Mouse (Mus musculus): Measurements from ENCODE around the gene Slc25a42. TPM values are rescaled to one million over a fixed set of nuclear protein-coding genes. Genes with fewer than 3 reads are reported as not detected.

Slc25a42 gene
- 5.8 and 9.5 TPM in 2 replicates for polyA plus RNA-seq (2016; fragmentation: Nextera tagmentation; extraction: Ambion mirVana)

DNA sequence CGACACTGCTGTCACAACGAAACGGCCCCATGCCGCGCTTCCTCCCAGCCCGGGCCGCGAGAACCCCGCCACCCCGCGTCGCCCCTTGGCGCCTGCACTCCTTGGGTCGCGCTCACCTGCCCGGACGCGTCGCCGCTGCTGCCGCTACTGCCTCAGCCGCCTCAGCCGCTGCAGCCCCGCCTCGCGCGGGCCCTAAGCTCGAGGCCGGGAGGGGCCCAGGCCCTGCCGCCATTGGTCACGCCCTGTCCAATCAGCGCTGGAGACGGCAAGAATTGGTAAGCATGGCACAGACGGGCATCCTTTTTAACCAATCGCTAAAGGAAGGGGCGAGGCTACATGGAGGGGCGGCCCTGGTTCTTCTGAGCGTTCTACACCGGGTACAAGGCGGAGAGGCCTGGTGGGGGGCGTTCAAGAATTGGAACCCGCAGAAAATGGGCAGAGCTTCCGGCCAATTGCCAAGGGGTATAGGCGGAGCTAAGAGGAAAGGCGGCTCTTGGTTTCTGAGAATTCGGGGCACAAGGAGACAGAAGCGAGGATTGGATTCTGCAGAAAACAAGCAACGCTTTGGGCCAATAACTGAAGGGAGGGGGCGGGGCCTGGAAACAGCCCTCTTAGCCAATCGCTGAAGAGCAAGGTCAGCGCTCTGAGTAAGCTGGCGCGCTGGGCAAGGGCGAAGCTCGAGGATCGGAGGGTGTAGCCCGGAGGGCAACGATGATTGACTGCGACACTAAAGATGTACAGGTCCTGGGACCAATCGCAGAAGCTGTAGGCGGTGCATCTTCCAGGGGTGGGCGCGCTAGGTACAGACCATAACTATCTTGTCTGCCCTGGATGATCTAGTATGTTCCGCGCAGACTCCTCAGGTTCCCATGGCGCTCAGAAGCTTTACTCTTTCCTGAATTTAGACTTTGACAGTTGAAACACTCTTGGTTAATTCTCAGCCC is at the start of gene Slc25a42:
Gene Slc25a42, minus strand, starts transcription at position 194 of the 944 bp plus-strand sequence.
- peak; percentile 100 for DNase-seq (ENCODE audit: low spot score)
- H3K27me3 ChIP-seq (ENCODE audit: insufficient read depth, poor library complexity, severe bottlenecking), result peaks cover 10% of the 10 kb centered on the region; the same call in 1 of the 2 replicates
- peak within 1 kb of the TSS; percentile 78 for H3K4me3 ChIP-seq
- H3K27ac ChIP-seq, result peak within 1 kb of the TSS; percentile 83
- no peaks in the 10 kb centered on the region for H3K36me3 ChIP-seq
- peaks cover 17% of the 10 kb centered on the region for H3K4me1 ChIP-seq
- H3K9me3 ChIP-seq, result no peaks in the 10 kb centered on the region
- under 1% methylated on average over 66 of the region's 66 CpGs for WGBS

DNA sequence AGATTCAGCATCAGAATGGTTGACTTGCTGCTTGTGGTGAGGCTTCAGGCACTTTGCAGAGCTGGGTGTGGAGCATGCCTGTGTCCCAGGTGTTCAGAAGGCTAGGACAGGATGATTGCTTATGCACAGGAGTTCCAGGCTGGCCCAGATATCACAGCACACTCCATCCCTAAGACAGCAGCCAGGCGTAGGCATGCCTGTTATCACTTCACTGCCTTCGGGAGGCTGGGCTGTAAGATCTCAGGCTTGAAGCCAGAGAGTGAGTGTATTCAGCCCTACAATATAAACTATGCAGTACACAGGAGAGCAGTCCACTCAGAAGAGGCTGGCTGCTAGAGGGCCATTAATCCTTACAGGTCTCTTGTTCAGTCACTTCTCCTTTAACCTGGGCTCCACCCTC is 46.9 kb upstream of the Slc25a42 start:
- no peak for DNase-seq (ENCODE audit: low spot score)
- H3K4me3 ChIP-seq, result no peak overlapping the region
- peaks cover 100% of the 10 kb centered on the region for H3K36me3 ChIP-seq
- H3K27me3 ChIP-seq (ENCODE audit: insufficient read depth, poor library complexity, severe bottlenecking), result no peaks in the 10 kb centered on the region
- no peak overlapping the region for H3K27ac ChIP-seq
- WGBS, result 46% methylated on average over 2 of the region's 2 CpGs
- H3K4me1 ChIP-seq, result 0 out of 2 replicates have a peak, but pooled peaks cover 4% of the 10 kb centered on the region
- no peaks in the 10 kb centered on the region for H3K9me3 ChIP-seq

DNA sequence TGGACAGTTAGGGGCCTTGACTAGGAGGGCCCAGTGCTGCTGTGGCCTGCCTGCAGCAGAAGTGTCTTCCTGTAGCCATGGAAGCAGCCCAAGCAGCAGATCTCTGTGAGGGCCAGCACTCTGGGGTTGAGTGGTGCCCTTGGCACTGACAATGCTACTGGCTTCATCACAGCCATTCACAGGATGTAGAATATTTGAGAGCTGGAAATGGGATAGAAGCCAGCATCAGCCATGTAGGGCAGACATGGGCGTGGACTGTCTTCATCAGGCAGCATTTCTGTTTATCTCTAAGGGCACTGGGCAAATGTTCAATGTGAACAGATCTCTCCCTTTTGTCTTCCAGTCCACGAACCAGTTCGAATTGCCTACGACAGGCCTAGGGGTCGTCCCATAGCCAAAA is 46.5 kb upstream of the Slc25a42 start:
- H3K4me1 ChIP-seq, result 0 out of 2 replicates have a peak, but pooled peaks cover 4% of the 10 kb centered on the region
- no peaks in the 10 kb centered on the region for H3K27me3 ChIP-seq (ENCODE audit: insufficient read depth, poor library complexity, severe bottlenecking)
- no peak overlapping the region for H3K27ac ChIP-seq
- H3K9me3 ChIP-seq, result no peaks in the 10 kb centered on the region
- no peak for DNase-seq (ENCODE audit: low spot score)
- H3K36me3 ChIP-seq, result peaks cover 100% of the 10 kb centered on the region
- 90% methylated on average over 5 of the region's 5 CpGs for WGBS
- H3K4me3 ChIP-seq, result no peak overlapping the region

DNA sequence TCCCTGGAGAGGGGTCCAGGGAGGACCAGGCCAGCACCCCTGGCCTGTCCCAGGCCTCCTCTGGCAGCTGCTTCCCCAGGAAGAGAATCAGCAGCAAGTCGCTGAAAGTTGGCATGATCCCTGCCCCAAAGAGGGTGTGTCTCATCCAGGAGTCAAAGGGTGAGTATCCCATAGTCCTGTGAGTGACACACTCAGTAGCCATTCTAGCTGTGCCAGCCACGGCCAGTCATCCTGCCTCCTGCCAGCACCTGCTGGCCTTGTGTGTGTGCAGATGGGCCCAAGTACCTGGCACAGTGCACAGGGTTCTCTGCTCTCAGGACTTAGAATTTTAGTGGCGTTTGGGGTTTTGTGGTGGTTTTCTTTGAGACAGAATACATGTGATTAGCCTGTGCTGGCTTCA is 45.4 kb upstream of the Slc25a42 start:
- H3K4me1 ChIP-seq, result 0 out of 2 replicates have a peak, but pooled peaks cover 4% of the 10 kb centered on the region
- H3K27ac ChIP-seq, result no peak overlapping the region
- no peaks in the 10 kb centered on the region for H3K9me3 ChIP-seq
- no peaks in the 10 kb centered on the region for H3K27me3 ChIP-seq (ENCODE audit: insufficient read depth, poor library complexity, severe bottlenecking)
- WGBS, result 85% methylated on average over 3 of the region's 3 CpGs
- peaks cover 100% of the 10 kb centered on the region for H3K36me3 ChIP-seq
- no peak overlapping the region for H3K4me3 ChIP-seq
- DNase-seq (ENCODE audit: low spot score), result no peak

DNA sequence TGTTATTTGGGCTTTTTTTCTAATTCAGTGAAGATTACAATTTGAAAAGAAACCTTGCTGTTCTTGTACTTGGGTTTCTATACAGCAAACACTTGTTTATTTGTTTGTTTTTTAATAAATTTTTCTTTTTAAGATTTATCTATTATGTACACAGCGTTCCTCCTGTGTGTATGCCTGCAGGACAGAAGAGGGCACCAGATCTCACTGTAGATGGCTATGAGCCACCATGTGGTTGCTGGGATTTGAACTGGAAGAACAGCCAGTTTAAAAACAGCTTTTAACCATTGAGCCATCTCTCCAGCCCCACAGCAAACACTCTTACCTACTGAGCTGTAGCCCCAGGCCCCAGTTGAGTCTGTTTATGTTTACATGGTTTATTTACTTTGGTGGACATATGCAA is 42.5 kb upstream of the Slc25a42 start:
- Histone ChIP-seq H3K36me3 (peaks cover 100% of the 10 kb centered on the region), H3K27ac (no peak overlapping the region), H3K4me3 (no peak overlapping the region), H3K4me1 (0 out of 2 replicates have a peak, but pooled peaks cover 4% of the 10 kb centered on the region), H3K27me3 (ENCODE audit: insufficient read depth, poor library complexity, severe bottlenecking) (no peaks in the 10 kb centered on the region), H3K9me3 (no peaks in the 10 kb centered on the region)
- 73% methylated on average over 1 of the region's 1 CpGs for WGBS
- DNase-seq (ENCODE audit: low spot score), result no peak

DNA sequence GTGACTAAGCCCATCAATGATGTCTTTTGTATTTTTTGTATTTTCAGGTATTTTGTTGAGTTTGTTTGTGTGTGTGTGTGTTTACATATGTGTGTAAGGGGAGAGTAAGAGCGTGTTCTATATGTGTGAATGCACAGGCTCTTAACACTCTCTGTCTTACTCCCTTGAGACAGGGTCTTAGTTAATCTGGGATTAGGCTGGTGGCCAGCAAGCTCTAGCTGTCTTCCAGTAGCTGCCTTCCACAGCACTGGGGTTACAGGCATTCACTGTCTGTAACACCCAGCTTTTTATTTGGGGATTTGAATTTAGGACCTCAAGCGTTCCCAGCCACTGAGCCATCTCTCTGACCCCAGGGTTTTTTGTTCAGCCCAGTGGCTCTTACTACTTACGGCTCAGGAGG is 35.7 kb upstream of the Slc25a42 start:
- DNase-seq (ENCODE audit: low spot score), result no peak
- Histone ChIP-seq H3K4me3 (no peak overlapping the region), H3K9me3 (no peaks in the 10 kb centered on the region), H3K4me1 (no peaks in the 10 kb centered on the region), H3K27ac (no peak overlapping the region), H3K27me3 (ENCODE audit: insufficient read depth, poor library complexity, severe bottlenecking) (no peaks in the 10 kb centered on the region), H3K36me3 (peaks cover 91% of the 10 kb centered on the region)
- 87% methylated on average over 3 of the region's 3 CpGs for WGBS

DNA sequence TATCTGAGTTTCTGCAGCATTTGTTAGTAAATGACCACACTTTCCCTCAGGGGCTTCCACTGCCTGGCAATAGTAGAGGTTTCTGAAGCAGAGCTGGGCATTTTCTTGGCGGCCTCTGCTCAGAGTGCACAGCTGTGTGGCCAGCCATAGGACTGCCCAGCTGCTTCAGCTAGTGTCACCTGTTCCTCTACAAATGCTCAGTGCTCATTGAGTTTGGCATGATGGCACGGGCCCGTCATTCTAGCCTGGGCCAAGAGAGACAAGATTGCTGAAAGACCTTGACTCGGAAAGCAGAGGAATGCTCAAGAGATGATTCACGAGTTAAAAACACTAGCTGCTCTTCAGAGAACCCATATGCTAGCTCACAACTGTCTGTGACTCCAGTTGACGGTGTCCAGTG is 34.5 kb upstream of the Slc25a42 start:
- peaks cover 91% of the 10 kb centered on the region for H3K36me3 ChIP-seq
- no peaks in the 10 kb centered on the region for H3K9me3 ChIP-seq
- H3K27me3 ChIP-seq (ENCODE audit: insufficient read depth, poor library complexity, severe bottlenecking), result no peaks in the 10 kb centered on the region
- H3K4me1 ChIP-seq, result no peaks in the 10 kb centered on the region
- no peak for DNase-seq (ENCODE audit: low spot score)
- H3K27ac ChIP-seq, result no peak overlapping the region
- H3K4me3 ChIP-seq, result no peak overlapping the region
- WGBS, result 90% methylated on average over 6 of the region's 6 CpGs

DNA sequence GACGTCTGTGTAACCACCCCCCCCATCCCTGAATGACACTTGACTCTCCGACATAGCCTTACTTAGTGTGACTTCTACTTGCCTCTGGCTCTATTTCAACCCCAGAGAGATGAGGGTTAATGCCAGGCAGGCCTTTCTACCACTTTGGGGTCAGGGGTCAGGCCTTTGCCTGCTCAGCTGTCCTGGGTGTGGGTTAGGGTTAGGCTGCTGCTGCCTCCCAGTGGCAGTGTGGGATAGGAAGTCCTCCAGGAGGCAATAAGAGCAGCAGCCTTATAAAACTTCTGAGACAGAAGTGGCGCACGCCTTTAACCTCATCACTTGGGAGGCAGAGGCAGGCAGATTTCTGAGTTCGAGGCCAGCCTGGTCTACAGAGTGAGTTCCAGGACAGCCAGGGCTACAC is 28.5 kb upstream of the Slc25a42 start:
- DNase-seq (ENCODE audit: low spot score), result no peak
- Histone ChIP-seq H3K9me3 (no peaks in the 10 kb centered on the region), H3K27ac (no peak overlapping the region), H3K4me1 (peaks cover 6% of the 10 kb centered on the region), H3K4me3 (no peak overlapping the region), H3K27me3 (ENCODE audit: insufficient read depth, poor library complexity, severe bottlenecking) (no peaks in the 10 kb centered on the region), H3K36me3 (peaks cover 82% of the 10 kb centered on the region)
- 86% methylated on average over 5 of the region's 5 CpGs for WGBS

DNA sequence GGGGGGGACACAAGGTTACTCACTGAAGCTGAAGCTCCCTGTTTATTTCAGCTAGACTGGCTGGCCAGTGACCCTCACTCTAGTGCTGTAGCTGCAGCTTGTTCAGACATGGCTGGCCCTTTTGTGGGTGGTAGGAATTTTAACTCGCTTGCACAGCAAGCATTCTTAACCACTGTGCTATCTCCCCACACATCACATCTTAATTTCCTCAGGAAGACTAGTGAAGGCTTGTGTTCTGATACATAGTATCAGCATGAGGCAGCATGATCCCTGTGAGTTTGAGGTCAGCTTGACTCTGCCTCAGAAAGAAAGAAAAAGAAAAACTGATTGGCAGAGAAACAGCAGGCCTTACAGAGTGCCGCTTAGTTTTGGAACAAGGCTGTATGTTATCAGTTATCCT is 25.7 kb upstream of the Slc25a42 start:
- H3K4me1 ChIP-seq, result peaks cover 18% of the 10 kb centered on the region
- DNase-seq (ENCODE audit: low spot score), result no peak
- no peaks in the 10 kb centered on the region for H3K27me3 ChIP-seq (ENCODE audit: insufficient read depth, poor library complexity, severe bottlenecking)
- H3K36me3 ChIP-seq, result peaks cover 63% of the 10 kb centered on the region
- no peaks in the 10 kb centered on the region for H3K9me3 ChIP-seq
- no peak overlapping the region for H3K27ac ChIP-seq
- no peak overlapping the region for H3K4me3 ChIP-seq
- 74% methylated on average over 2 of the region's 2 CpGs for WGBS

DNA sequence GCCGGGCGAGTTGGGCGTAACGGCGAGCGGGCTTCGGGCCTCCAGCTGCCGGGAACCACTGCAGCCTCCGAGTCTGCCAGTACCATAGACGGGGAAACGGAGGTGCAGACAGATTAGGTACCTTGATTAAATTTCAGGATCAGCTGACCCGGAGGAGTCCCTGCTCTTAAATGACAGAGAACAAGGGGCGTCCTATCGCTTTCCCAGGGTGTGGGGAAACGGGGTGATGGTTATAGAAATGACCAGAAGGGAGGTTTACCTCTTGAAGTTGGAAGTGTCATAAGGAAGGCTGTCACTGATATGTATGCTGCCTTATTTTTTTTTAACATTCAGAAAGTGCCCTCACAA is 22.6 kb upstream of the Slc25a42 start:
- Histone ChIP-seq H3K36me3 (peaks cover 49% of the 10 kb centered on the region), H3K4me3 (peak overlapping the region; percentile 81), H3K4me1 (peaks cover 20% of the 10 kb centered on the region), H3K9me3 (no peaks in the 10 kb centered on the region), H3K27ac (peak overlapping the region; percentile 91), H3K27me3 (ENCODE audit: insufficient read depth, poor library complexity, severe bottlenecking) (no peaks in the 10 kb centered on the region)
- DNase-seq (ENCODE audit: low spot score), result no peak
- under 1% methylated on average over 15 of the region's 15 CpGs for WGBS

DNA sequence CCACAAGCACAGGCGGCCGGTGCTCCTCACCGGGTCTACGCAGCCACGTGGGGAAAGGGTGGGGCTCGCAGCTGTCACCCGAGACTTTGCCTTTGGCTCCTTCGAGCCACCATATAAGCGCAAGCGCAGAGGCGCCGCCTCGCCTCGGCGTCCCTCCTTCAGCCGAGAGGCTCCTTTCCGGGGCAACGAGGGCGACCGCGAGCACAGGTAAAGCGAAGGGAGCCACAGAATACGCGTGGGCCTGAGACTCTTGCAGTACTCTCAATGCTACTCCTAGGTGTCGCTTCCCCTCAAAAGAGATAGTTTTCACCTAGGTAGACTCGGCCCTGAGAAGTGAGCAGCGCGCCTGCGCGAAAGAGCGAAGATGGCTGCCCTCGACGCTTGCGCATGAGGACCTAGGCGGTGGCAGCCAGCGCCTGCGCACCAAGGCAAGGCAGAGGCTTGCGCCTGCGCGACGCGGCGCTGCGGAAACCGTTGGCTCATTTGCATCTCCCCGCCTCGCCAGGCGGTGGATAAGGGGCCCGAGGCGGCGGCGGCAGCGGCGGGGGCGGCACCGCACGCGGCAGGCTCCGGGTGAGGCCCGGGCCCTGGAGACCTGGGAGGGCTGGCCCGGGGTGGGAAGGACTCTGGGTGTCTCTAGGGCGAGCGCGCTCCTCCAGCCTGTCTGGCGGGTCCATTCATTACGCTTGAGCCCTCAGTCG is 22.1 kb upstream of the Slc25a42 start, which contains the start of the genes Sugp2 and Armc6:
Gene Sugp2, plus strand, starts transcription at position 147 of the 701 bp plus-strand sequence.
Gene Armc6, minus strand, starts transcription at position 387 of the 701 bp plus-strand sequence.
- Histone ChIP-seq H3K27me3 (ENCODE audit: insufficient read depth, poor library complexity, severe bottlenecking) (no peaks in the 10 kb centered on the region), H3K9me3 (no peaks in the 10 kb centered on the region), H3K36me3 (peaks cover 49% of the 10 kb centered on the region), H3K4me3 (peak within 1 kb of the TSS; percentile 81), H3K27ac (peak within 1 kb of the TSS; percentile 91), H3K4me1 (peaks cover 20% of the 10 kb centered on the region)
- DNase-seq (ENCODE audit: low spot score), result peak; percentile 98
- under 1% methylated on average over 67 of the region's 67 CpGs for WGBS

DNA sequence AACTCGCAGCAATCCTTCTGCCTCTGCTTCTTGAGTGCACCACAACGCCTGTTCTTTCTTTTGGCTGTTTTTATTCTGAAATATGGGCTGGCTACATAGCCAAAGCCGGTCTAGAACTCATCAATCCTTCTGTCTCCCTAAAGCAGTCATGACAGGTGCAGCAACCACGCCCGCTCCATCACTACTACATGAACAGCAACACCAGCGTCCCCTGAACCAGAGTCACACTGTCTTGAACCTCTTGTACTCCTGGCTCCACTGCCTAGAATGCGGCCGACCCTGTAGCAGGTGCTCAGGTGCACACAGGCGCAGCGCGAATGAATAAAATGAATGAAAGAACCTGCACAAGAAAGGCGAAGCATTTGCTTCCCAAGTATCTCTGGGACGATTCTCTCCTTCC is 21.5 kb upstream of the Slc25a42 start:
- H3K27me3 ChIP-seq (ENCODE audit: insufficient read depth, poor library complexity, severe bottlenecking), result no peaks in the 10 kb centered on the region
- WGBS, result 5% methylated on average over 13 of the region's 13 CpGs
- peaks cover 48% of the 10 kb centered on the region for H3K36me3 ChIP-seq
- H3K27ac ChIP-seq, result peak overlapping the region; percentile 91; the same call in 1 of the 2 replicates
- peak overlapping the region; percentile 81 for H3K4me3 ChIP-seq
- no peak for DNase-seq (ENCODE audit: low spot score)
- H3K9me3 ChIP-seq, result no peaks in the 10 kb centered on the region
- peaks cover 20% of the 10 kb centered on the region for H3K4me1 ChIP-seq

DNA sequence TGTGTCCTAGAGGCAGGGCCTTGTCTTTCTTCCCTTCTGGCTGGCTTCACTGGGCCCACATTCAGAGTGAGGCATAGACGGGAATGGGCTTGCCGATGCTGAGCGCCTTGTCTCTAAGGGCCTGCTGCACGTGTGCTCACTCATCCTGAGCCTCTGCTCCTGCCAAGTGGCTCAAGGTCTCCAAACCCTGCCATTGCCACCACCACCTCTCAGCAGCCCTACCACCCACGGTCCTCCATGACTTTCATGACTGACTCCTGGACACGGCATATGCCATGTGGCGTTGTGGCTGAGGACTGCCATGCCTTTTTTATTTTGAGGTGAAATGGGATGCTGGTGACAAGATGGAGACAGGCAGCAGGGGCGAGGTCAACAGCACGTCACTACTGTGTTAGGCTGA is 18.7 kb upstream of the Slc25a42 start:
- Histone ChIP-seq H3K9me3 (no peaks in the 10 kb centered on the region), H3K27me3 (ENCODE audit: insufficient read depth, poor library complexity, severe bottlenecking) (no peaks in the 10 kb centered on the region), H3K4me1 (peaks cover 16% of the 10 kb centered on the region), H3K27ac (no peak overlapping the region), H3K4me3 (no peak overlapping the region), H3K36me3 (peaks cover 38% of the 10 kb centered on the region)
- 91% methylated on average over 9 of the region's 9 CpGs for WGBS
- DNase-seq (ENCODE audit: low spot score), result no peak
